Comparison of ENCODE assay signal across 13 mouse cellular contexts in genomic region chr1:185682458-185682750, GRCm38 (mm10).
DNase-seq lines count a peak whose midpoint lies in the region; ATAC-seq and TF ChIP-seq lines count a peak whose summit lies in the region.
"Had no signal": no experiment of that assay in that cellular context is flagged by ENCODE, and none has a peak within 500 bp of the region (broad histone marks: within the 10 kb centered on the region; RNA-seq: fewer than 3 reads in every experiment).

No protein-coding gene starts in this region.

- no peak for TF ChIP-seq EP300 in stomach, postnatal 0 days (optimal IDR thresholded peaks at IDR 0.05)

- no peak overlapping the region for H3K4me2 ChIP-seq in stomach, embryonic 14.5 days (replicated peaks; ENCODE audit: low read depth, low read length)
- no peak overlapping the region for H3K4me2 ChIP-seq in stomach, postnatal 0 days (replicated peaks; ENCODE audit: low read depth)
- no peak overlapping the region for H3K4me2 ChIP-seq in hindbrain, postnatal 0 days (ENCODE audit: low read depth, low read length)
- no peak overlapping the region for H3K4me2 ChIP-seq in stomach, embryonic 16.5 days (ENCODE audit: low read depth, low read length)
- H3K4me2 ChIP-seq in forebrain, embryonic 16.5 days (ENCODE audit: low read length), result no peak overlapping the region
- H3K4me2 ChIP-seq: kidney, embryonic 15.5 days had no signal

- intact Hi-C loops in heart, postnatal 10 days (cut with DNase I), result loop anchor here (1.0 to 10.0 kb wide), 5 partner anchors 136 to 1040 kb away; no protein-coding TSS in a partner anchor

- H3K4me1 ChIP-seq in stomach, embryonic 14.5 days (ENCODE audit: control insufficient read depth, insufficient read depth, low read length), result peaks cover 8% of the 10 kb centered on the region
- H3K4me1 ChIP-seq in stomach, postnatal 0 days (replicated peaks; ENCODE audit: control insufficient read depth, insufficient read depth), result no peaks in the 10 kb centered on the region
- H3K4me1 ChIP-seq in hindbrain, postnatal 0 days (ENCODE audit: insufficient read depth, low read length), result no peaks in the 10 kb centered on the region
- peaks cover 3% of the 10 kb centered on the region; the same call in 1 of the 2 replicates for H3K4me1 ChIP-seq in stomach, embryonic 16.5 days (ENCODE audit: control insufficient read depth, insufficient read depth, low read length)
- H3K4me1 ChIP-seq in forebrain, embryonic 16.5 days (replicated peaks; ENCODE audit: control insufficient read depth, insufficient read depth, low read length), result no peaks in the 10 kb centered on the region
- H3K4me1 ChIP-seq: heart, embryonic 15.5 days; intestine, embryonic 15.5 days; kidney, embryonic 15.5 days had no signal

- no peak overlapping the region for H3K9ac ChIP-seq in stomach, embryonic 14.5 days (replicated peaks; ENCODE audit: low read depth, low read length)
- no peak overlapping the region for H3K9ac ChIP-seq in stomach, postnatal 0 days (ENCODE audit: low read length)
- H3K9ac ChIP-seq in hindbrain, postnatal 0 days (replicated peaks; ENCODE audit: low read length), result no peak overlapping the region
- H3K9ac ChIP-seq in stomach, embryonic 16.5 days (ENCODE audit: low read length), result peak overlapping the region; percentile 26; the same call in 1 of the 2 replicates
- H3K9ac ChIP-seq in forebrain, embryonic 16.5 days (replicated peaks; ENCODE audit: low read depth, low read length), result no peak overlapping the region
- H3K9ac ChIP-seq: heart, embryonic 15.5 days; intestine, embryonic 15.5 days; kidney, embryonic 15.5 days; liver, postnatal 0 days had no signal

- 34% methylated on average over 3 of the region's 3 CpGs for WGBS in stomach, embryonic 14.5 days
- 63% methylated on average over 3 of the region's 3 CpGs for WGBS in stomach, postnatal 0 days
- 40% methylated on average over 3 of the region's 3 CpGs for WGBS in hindbrain, postnatal 0 days
- WGBS in stomach, embryonic 16.5 days, result 51% methylated on average over 3 of the region's 3 CpGs
- WGBS in forebrain, embryonic 16.5 days, result 58% methylated on average over 3 of the region's 3 CpGs

- no peak overlapping the region for H3K4me3 ChIP-seq in stomach, embryonic 14.5 days (ENCODE audit: low read depth, low read length)
- H3K4me3 ChIP-seq in stomach, postnatal 0 days (ENCODE audit: low read depth, low read length), result no peak overlapping the region
- H3K4me3 ChIP-seq in hindbrain, postnatal 0 days (ENCODE audit: low read length), result no peak overlapping the region
- H3K4me3 ChIP-seq in stomach, embryonic 16.5 days (replicated peaks; ENCODE audit: low read length), result no peak overlapping the region
- H3K4me3 ChIP-seq in forebrain, embryonic 16.5 days (replicated peaks; ENCODE audit: low read length), result no peak overlapping the region
- H3K4me3 ChIP-seq: heart, embryonic 15.5 days; intestine, embryonic 15.5 days; kidney, embryonic 15.5 days had no signal

- ATAC-seq in stomach, embryonic 14.5 days (ENCODE audit: insufficient number of reproducible peaks, insufficient read depth, low FRiP score, low read depth), result no peak
- no peak for ATAC-seq in stomach, postnatal 0 days (ENCODE audit: low FRiP score, low TSS enrichment)
- ATAC-seq in hindbrain, postnatal 0 days, result no peak
- ATAC-seq in stomach, embryonic 16.5 days (ENCODE audit: insufficient read depth, low FRiP score), result no peak
- no peak for ATAC-seq in forebrain, embryonic 16.5 days
- ATAC-seq: liver, postnatal 0 days had no signal

- no peaks in the 10 kb centered on the region for H3K27me3 ChIP-seq in stomach, embryonic 14.5 days (ENCODE audit: control insufficient read depth, insufficient read depth, low read length)
- no peaks in the 10 kb centered on the region for H3K27me3 ChIP-seq in stomach, postnatal 0 days (ENCODE audit: control insufficient read depth, insufficient read depth, low read length)
- H3K27me3 ChIP-seq in hindbrain, postnatal 0 days (ENCODE audit: insufficient read depth, low read length), result no peaks in the 10 kb centered on the region
- no peaks in the 10 kb centered on the region for H3K27me3 ChIP-seq in stomach, embryonic 16.5 days (ENCODE audit: control insufficient read depth, insufficient read depth, low read length)
- no peaks in the 10 kb centered on the region for H3K27me3 ChIP-seq in forebrain, embryonic 16.5 days (replicated peaks; ENCODE audit: control insufficient read depth, insufficient read depth, low read length)
- H3K27me3 ChIP-seq: heart, embryonic 15.5 days had no signal

- no peaks in the 10 kb centered on the region for H3K36me3 ChIP-seq in stomach, embryonic 14.5 days (ENCODE audit: control insufficient read depth, insufficient read depth, low read length)
- no peaks in the 10 kb centered on the region for H3K36me3 ChIP-seq in stomach, postnatal 0 days (ENCODE audit: control insufficient read depth, insufficient read depth, low read length)
- H3K36me3 ChIP-seq in hindbrain, postnatal 0 days (ENCODE audit: insufficient read depth, low read length), result no peaks in the 10 kb centered on the region
- H3K36me3 ChIP-seq in stomach, embryonic 16.5 days (ENCODE audit: control insufficient read depth, insufficient read depth, low read length), result no peaks in the 10 kb centered on the region
- H3K36me3 ChIP-seq in forebrain, embryonic 16.5 days (ENCODE audit: control insufficient read depth, insufficient read depth), result no peaks in the 10 kb centered on the region
- H3K36me3 ChIP-seq: G1E; heart, embryonic 15.5 days; intestine, embryonic 15.5 days; kidney, embryonic 15.5 days had no signal

- H3K9me3 ChIP-seq in stomach, embryonic 14.5 days (ENCODE audit: control insufficient read depth, low read depth, low read length), result no peaks in the 10 kb centered on the region
- no peaks in the 10 kb centered on the region for H3K9me3 ChIP-seq in stomach, postnatal 0 days (ENCODE audit: control insufficient read depth, low read length)
- no peaks in the 10 kb centered on the region for H3K9me3 ChIP-seq in hindbrain, postnatal 0 days (ENCODE audit: low read length)
- no peaks in the 10 kb centered on the region for H3K9me3 ChIP-seq in stomach, embryonic 16.5 days (replicated peaks; ENCODE audit: control insufficient read depth, low read length)
- H3K9me3 ChIP-seq in forebrain, embryonic 16.5 days (ENCODE audit: control insufficient read depth, low read length), result no peaks in the 10 kb centered on the region
- H3K9me3 ChIP-seq: heart, embryonic 15.5 days; intestine, embryonic 15.5 days; kidney, embryonic 15.5 days had no signal

- DNase-seq in heart, postnatal 10 days, result peak; percentile 10 to 13
- no peak for DNase-seq in heart, adult 11 months
- DNase-seq in stomach, postnatal 0 days (ENCODE audit: low spot score), result no peak
- no peak for DNase-seq in hindbrain, postnatal 0 days (ENCODE audit: low spot score)
- DNase-seq in right cerebral cortex, postnatal 10 days (ENCODE audit: low spot score in 2 of 2), result no peak

- TF ChIP-seq CTCF in stomach, postnatal 0 days (IDR thresholded peaks at IDR 0.05; ENCODE audit: low read depth), result no peak
- TF ChIP-seq CTCF in hindbrain, postnatal 0 days (IDR thresholded peaks at IDR 0.05; ENCODE audit: low read depth), result no peak

- peak overlapping the region; percentile 48; the same call in 1 of the 2 replicates for H3K27ac ChIP-seq in stomach, embryonic 14.5 days (ENCODE audit: low read length)
- no peak overlapping the region for H3K27ac ChIP-seq in stomach, postnatal 0 days (replicated peaks)
- 0 out of 2 replicates have a peak overlapping the region, but pooled peaks have one; percentile 51 for H3K27ac ChIP-seq in hindbrain, postnatal 0 days
- H3K27ac ChIP-seq in stomach, embryonic 16.5 days (ENCODE audit: low read length), result no peak overlapping the region; the same call in 1 of the 2 replicates
- no peak overlapping the region for H3K27ac ChIP-seq in forebrain, embryonic 16.5 days (ENCODE audit: low read length)
- H3K27ac ChIP-seq: heart, embryonic 15.5 days; intestine, embryonic 15.5 days; kidney, embryonic 15.5 days had no signal

Comparison
In these comparisons a context has a peak if more than half of its experiments do, and no peak if none do; other contexts are left out.
1. DNase-seq: peak in heart, postnatal 10 days (2 of 2); none in heart, adult 11 months (single experiment), stomach, postnatal 0 days (single experiment), hindbrain, postnatal 0 days (single experiment) and right cerebral cortex, postnatal 10 days (0 of 2).
2. H3K27ac ChIP-seq: peak in stomach, embryonic 14.5 days (single experiment) and hindbrain, postnatal 0 days (single experiment); none in stomach, postnatal 0 days (single experiment), stomach, embryonic 16.5 days (single experiment) and forebrain, embryonic 16.5 days (single experiment).